12 mouse cellular contexts compared by ENCODE assay signal in genomic region chr10:88351411-88352103, GRCm38 (mm10).
"Had no signal": no experiment of that assay in that cellular context is flagged by ENCODE, and none has a peak within 500 bp of the region (broad histone marks: within the 10 kb centered on the region; RNA-seq: fewer than 3 reads in every experiment).

No protein-coding gene starts in this region.

- H3K36me3 ChIP-seq: limb, embryonic 12.5 days; midbrain, embryonic 13.5 days; neural tube, embryonic 15.5 days had no signal

- H3K27ac ChIP-seq: limb, embryonic 12.5 days; macrophage; midbrain, embryonic 13.5 days; neural tube, embryonic 15.5 days; stomach, postnatal 0 days had no signal

- DNase-seq: kidney, adult 8-10 months; kidney, postnatal 36 days; right cerebral cortex, adult 18-20 months; right cerebral cortex, postnatal 25 days; thymus, postnatal 4 days had no signal

- H3K9me3 ChIP-seq: limb, embryonic 12.5 days; midbrain, embryonic 13.5 days; neural tube, embryonic 15.5 days had no signal

- H3K9ac ChIP-seq: limb, embryonic 12.5 days; midbrain, embryonic 13.5 days; neural tube, embryonic 15.5 days had no signal

- H3K4me2 ChIP-seq: limb, embryonic 12.5 days; midbrain, embryonic 13.5 days; neural tube, embryonic 15.5 days had no signal

- ATAC-seq: intestine, postnatal 0 days; midbrain, embryonic 13.5 days had no signal

- H3K4me3 ChIP-seq: limb, embryonic 12.5 days; midbrain, embryonic 13.5 days; myocyte; neural tube, embryonic 15.5 days had no signal
